18 mouse cellular contexts compared by ENCODE assay signal in genomic region chr2:93383831-93384230, GRCm38 (mm10). TPM values are rescaled to one million over a fixed set of nuclear protein-coding genes. Genes with fewer than 3 reads are reported as not detected.
DNase-seq lines count a peak whose midpoint lies in the region; ATAC-seq lines count a peak whose summit lies in the region.
"Had no signal": no experiment of that assay in that cellular context is flagged by ENCODE, and none has a peak within 500 bp of the region (broad histone marks: within the 10 kb centered on the region; RNA-seq: fewer than 3 reads in every experiment).

No protein-coding gene starts in this region.

- WGBS in forebrain, embryonic 14.5 days, result 77% methylated on average over 5 of the region's 5 CpGs
- WGBS in forebrain, embryonic 10.5 days, result 95% methylated on average over 5 of the region's 5 CpGs

- no peaks in the 10 kb centered on the region for H3K9me3 ChIP-seq in forebrain, embryonic 14.5 days (replicated peaks; ENCODE audit: control insufficient read depth, low read length)
- no peaks in the 10 kb centered on the region for H3K9me3 ChIP-seq in forebrain, embryonic 10.5 days
- H3K9me3 ChIP-seq: embryonic facial prominence, embryonic 15.5 days; heart, embryonic 12.5 days; kidney, embryonic 15.5 days; limb, embryonic 13.5 days; liver, embryonic 15.5 days had no signal

- peak; percentile 53 for DNase-seq in forebrain, embryonic 14.5 days (ENCODE audit: low spot score)
- DNase-seq in forebrain, embryonic 10.5 days (ENCODE audit: extremely low spot score, low spot score), result no peak
- DNase-seq in lung, postnatal 25 days (ENCODE audit: low spot score), result peak; percentile 26
- DNase-seq in lung, postnatal 4 days, result no peak
- DNase-seq in cerebellum, adult 8-10 months, result peak; percentile 29
- DNase-seq in layer of hippocampus, adult 8-10 months (ENCODE audit: low spot score in 2 of 2), result peak; percentile 49 to 60
- DNase-seq in ovary, postnatal 14 days (ENCODE audit: low spot score), result no peak
- no peak for DNase-seq in kidney, postnatal 25 days
- DNase-seq: heart, postnatal 36 days; thymus, adult 18-20 months had no signal

- ATAC-seq in forebrain, embryonic 14.5 days, result peak; percentile 57
- ATAC-seq: inflammation-experienced regulatory T-cells, adult 6 months; midbrain, embryonic 16.5 days had no signal

- no peak overlapping the region for H3K9ac ChIP-seq in forebrain, embryonic 14.5 days (ENCODE audit: low read length)
- H3K9ac ChIP-seq: embryonic facial prominence, embryonic 15.5 days; heart, embryonic 12.5 days; kidney, embryonic 15.5 days; limb, embryonic 13.5 days; liver, embryonic 15.5 days had no signal

- H3K4me2 ChIP-seq in forebrain, embryonic 14.5 days (ENCODE audit: low read length), result no peak overlapping the region
- H3K4me2 ChIP-seq: embryonic facial prominence, embryonic 15.5 days; heart, embryonic 12.5 days; kidney, embryonic 15.5 days; limb, embryonic 13.5 days; liver, embryonic 15.5 days had no signal

- H3K4me1 ChIP-seq in forebrain, embryonic 14.5 days (ENCODE audit: control insufficient read depth, insufficient read depth, low read length), result no peaks in the 10 kb centered on the region
- H3K4me1 ChIP-seq in forebrain, embryonic 10.5 days, result peaks cover 22% of the 10 kb centered on the region
- H3K4me1 ChIP-seq: liver, embryonic 15.5 days had no signal

- H3K27ac ChIP-seq in forebrain, embryonic 14.5 days (ENCODE audit: low read depth, low read length), result no peak overlapping the region
- no peak overlapping the region for H3K27ac ChIP-seq in forebrain, embryonic 10.5 days
- H3K27ac ChIP-seq: embryonic facial prominence, embryonic 15.5 days; kidney, embryonic 15.5 days; left cerebral cortex, adult 2 months; limb, embryonic 13.5 days; liver, embryonic 15.5 days had no signal

- no peaks in the 10 kb centered on the region for H3K36me3 ChIP-seq in forebrain, embryonic 14.5 days (ENCODE audit: control insufficient read depth, insufficient read depth, low read length)
- no peaks in the 10 kb centered on the region for H3K36me3 ChIP-seq in forebrain, embryonic 10.5 days (replicated peaks)
- H3K36me3 ChIP-seq: embryonic facial prominence, embryonic 15.5 days; heart, embryonic 12.5 days; kidney, embryonic 15.5 days; limb, embryonic 13.5 days; liver, embryonic 15.5 days had no signal

- no peak overlapping the region for H3K4me3 ChIP-seq in forebrain, embryonic 14.5 days (ENCODE audit: low read depth, low read length)
- H3K4me3 ChIP-seq in forebrain, embryonic 10.5 days, result no peak overlapping the region
- H3K4me3 ChIP-seq: embryonic facial prominence, embryonic 15.5 days; heart, embryonic 12.5 days; kidney, embryonic 15.5 days; left cerebral cortex, adult 2 months; limb, embryonic 13.5 days; liver, embryonic 15.5 days had no signal

- H3K27me3 ChIP-seq in forebrain, embryonic 14.5 days (replicated peaks; ENCODE audit: control insufficient read depth, insufficient read depth, low read length), result no peaks in the 10 kb centered on the region
- peaks cover 8% of the 10 kb centered on the region for H3K27me3 ChIP-seq in forebrain, embryonic 10.5 days (ENCODE audit: poor library complexity, severe bottlenecking)
- H3K27me3 ChIP-seq: heart, embryonic 12.5 days; kidney, embryonic 15.5 days; liver, embryonic 15.5 days had no signal

RNA-seq across cellular contexts. Expression of gene Tspan18, which starts 49.5 kb away (rescaled TPM):
- polyA plus RNA-seq in forebrain, embryonic 14.5 days (2014; fragmentation: Nextera tagmentation; extraction: Ambion mirVana), result 15.6 and 17.3 TPM in 2 replicates
- polyA plus RNA-seq in forebrain, embryonic 10.5 days (2016; fragmentation: Nextera tagmentation; extraction: Ambion mirVana), result 30.1 and 31.4 TPM in 2 replicates
- total RNA-seq in layer of hippocampus, adult 8-10 months (2022), result 10 to 100 TPM; 20.9 to 31.4 (median 27.3) TPM
- polyA plus RNA-seq: inflammation-experienced regulatory T-cells, adult 6 months had no signal

Comparison
In these comparisons a context has a peak if more than half of its experiments do, and no peak if none do; other contexts are left out.
1. DNase-seq: peak in forebrain, embryonic 14.5 days (single experiment), lung, postnatal 25 days (single experiment), cerebellum, adult 8-10 months (single experiment) and layer of hippocampus, adult 8-10 months (2 of 2); none in forebrain, embryonic 10.5 days (single experiment), lung, postnatal 4 days (0 of 2), ovary, postnatal 14 days (single experiment) and kidney, postnatal 25 days (0 of 2).